In the genomic region with DNA sequence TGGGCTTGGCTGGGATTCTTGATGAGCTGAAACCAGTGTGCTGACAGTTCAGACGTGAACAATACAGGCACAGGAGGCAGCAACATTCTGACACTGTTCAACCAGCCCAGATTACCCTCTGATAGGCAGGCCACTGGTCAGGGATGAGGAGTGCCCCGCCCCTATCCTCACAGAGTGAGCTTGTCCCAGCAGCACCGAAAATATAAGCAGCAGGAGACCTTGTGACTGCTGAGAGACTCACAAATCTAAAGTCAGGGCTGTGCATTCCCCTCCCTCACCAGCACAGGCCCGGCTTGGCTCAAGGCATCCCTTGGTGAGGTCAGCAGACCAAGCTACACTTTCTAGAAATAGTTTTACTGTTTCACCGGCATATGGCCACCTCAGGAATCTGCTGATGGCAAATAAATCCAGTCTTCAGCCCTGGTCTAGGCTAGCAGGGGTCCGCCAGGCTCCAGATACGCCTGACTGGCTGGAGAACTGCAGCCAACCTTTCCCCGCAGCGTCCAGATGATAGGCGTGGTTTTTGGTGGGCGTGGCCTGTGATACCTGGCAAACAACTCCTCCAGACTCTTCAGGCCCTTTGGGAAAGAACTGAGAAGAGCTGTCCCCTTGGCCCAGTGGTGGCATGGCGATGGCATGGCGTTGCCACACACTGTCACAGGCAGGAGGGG, we compare ENCODE assay signal across 10 mouse cellular contexts.
A peak's percentile ranks its signal among the peaks of the same experiment; 100 is the strongest.
DNase-seq lines count a peak whose midpoint lies in the region; ATAC-seq and TF ChIP-seq lines count a peak whose summit lies in the region.
"Had no signal": no experiment of that assay in that cellular context is flagged by ENCODE, and none has a peak within 500 bp of the region (broad histone marks: within the 10 kb centered on the region; RNA-seq: fewer than 3 reads in every experiment).

No protein-coding gene starts in this region.

- H3K27ac ChIP-seq in heart, embryonic 16.5 days (ENCODE audit: low read length): peak overlapping the region; percentile 54
- H3K27ac ChIP-seq in embryonic facial prominence, embryonic 10.5 days (replicated peaks): no peak overlapping the region
- H3K27ac ChIP-seq in kidney, postnatal 0 days: peak overlapping the region; percentile 70; the same call in 1 of the 2 replicates
- no peak overlapping the region for H3K27ac ChIP-seq in neural tube, embryonic 15.5 days (replicated peaks)

- no peak for TF ChIP-seq CTCF in kidney, postnatal 0 days (IDR thresholded peaks at IDR 0.05; ENCODE audit: low read depth)

- 15% methylated on average over 13 of the region's 13 CpGs for WGBS in heart, embryonic 16.5 days
- 9% methylated on average over 13 of the region's 13 CpGs for WGBS in embryonic facial prominence, embryonic 10.5 days
- 15% methylated on average over 13 of the region's 13 CpGs for WGBS in kidney, postnatal 0 days
- WGBS in neural tube, embryonic 15.5 days: 20% methylated on average over 13 of the region's 13 CpGs

- no peak overlapping the region for H3K4me2 ChIP-seq in heart, embryonic 16.5 days (ENCODE audit: low read depth, low read length)
- peak overlapping the region; percentile 18; the same call in 1 of the 2 replicates for H3K4me2 ChIP-seq in kidney, postnatal 0 days (ENCODE audit: low read length)
- H3K4me2 ChIP-seq in neural tube, embryonic 15.5 days: no peak overlapping the region

- no peaks in the 10 kb centered on the region for H3K27me3 ChIP-seq in heart, embryonic 16.5 days (ENCODE audit: control insufficient read depth, insufficient read depth, low read length)
- peaks cover 12% of the 10 kb centered on the region; the same call in 1 of the 2 replicates for H3K27me3 ChIP-seq in embryonic facial prominence, embryonic 10.5 days (replicated peaks; ENCODE audit: low read depth, poor library complexity, severe bottlenecking)
- no peaks in the 10 kb centered on the region for H3K27me3 ChIP-seq in kidney, postnatal 0 days (ENCODE audit: insufficient read depth, low read length)
- no peaks in the 10 kb centered on the region for H3K27me3 ChIP-seq in neural tube, embryonic 15.5 days (replicated peaks)

- H3K9me3 ChIP-seq in heart, embryonic 16.5 days (replicated peaks; ENCODE audit: control insufficient read depth, low read length): no peaks in the 10 kb centered on the region
- no peaks in the 10 kb centered on the region for H3K9me3 ChIP-seq in embryonic facial prominence, embryonic 10.5 days
- H3K9me3 ChIP-seq in kidney, postnatal 0 days (replicated peaks; ENCODE audit: low read length): no peaks in the 10 kb centered on the region
- H3K9me3 ChIP-seq in neural tube, embryonic 15.5 days (replicated peaks): no peaks in the 10 kb centered on the region

- DNase-seq in heart, adult 8-10 months (ENCODE audit: low spot score): no peak
- DNase-seq in embryonic facial prominence, embryonic 10.5 days (ENCODE audit: low spot score): peak; percentile 40
- DNase-seq in kidney, postnatal 0 days (ENCODE audit: low spot score): peak; percentile 55
- no peak for DNase-seq in adipocyte (ENCODE audit: low spot score)
- no peak for DNase-seq in adrenal gland, postnatal 10 days
- DNase-seq in left cerebral cortex, adult 11 months (ENCODE audit: low spot score): no peak
- DNase-seq: heart, postnatal 4 days; right cerebral cortex, postnatal 14 days had no signal

- H3K36me3 ChIP-seq in heart, embryonic 16.5 days (ENCODE audit: control insufficient read depth, insufficient read depth): no peaks in the 10 kb centered on the region
- no peaks in the 10 kb centered on the region for H3K36me3 ChIP-seq in embryonic facial prominence, embryonic 10.5 days (replicated peaks)
- no peaks in the 10 kb centered on the region for H3K36me3 ChIP-seq in kidney, postnatal 0 days (ENCODE audit: insufficient read depth, low read length)
- H3K36me3 ChIP-seq in neural tube, embryonic 15.5 days: no peaks in the 10 kb centered on the region

- H3K9ac ChIP-seq in heart, embryonic 16.5 days (ENCODE audit: low read length): no peak overlapping the region
- no peak overlapping the region for H3K9ac ChIP-seq in kidney, postnatal 0 days (ENCODE audit: low read depth, low read length)
- H3K9ac ChIP-seq in neural tube, embryonic 15.5 days (replicated peaks): no peak overlapping the region

- ATAC-seq in heart, embryonic 16.5 days (replicated peaks; ENCODE audit: extremely low read depth, insufficient read depth, low FRiP score): peak; percentile 49
- peak; percentile 87 for ATAC-seq in kidney, postnatal 0 days (replicated peaks; ENCODE audit: low FRiP score, low read depth)
- peak; percentile 19; the same call in 1 of the 2 replicates for ATAC-seq in neural tube, embryonic 15.5 days (ENCODE audit: low FRiP score)

- H3K4me3 ChIP-seq in heart, embryonic 16.5 days (ENCODE audit: low read length): no peak overlapping the region
- 0 out of 2 replicates have a peak overlapping the region, but pooled peaks have one; percentile 3 for H3K4me3 ChIP-seq in embryonic facial prominence, embryonic 10.5 days
- H3K4me3 ChIP-seq in kidney, postnatal 0 days (replicated peaks; ENCODE audit: low read depth, low read length): no peak overlapping the region
- no peak overlapping the region for H3K4me3 ChIP-seq in neural tube, embryonic 15.5 days (replicated peaks)

- peaks cover 18% of the 10 kb centered on the region for H3K4me1 ChIP-seq in heart, embryonic 16.5 days (ENCODE audit: control insufficient read depth, insufficient read depth, low read length)
- peaks cover 37% of the 10 kb centered on the region for H3K4me1 ChIP-seq in embryonic facial prominence, embryonic 10.5 days
- H3K4me1 ChIP-seq in kidney, postnatal 0 days (replicated peaks; ENCODE audit: insufficient read depth, low read length): peaks cover 7% of the 10 kb centered on the region; the same call in 1 of the 2 replicates
- H3K4me1 ChIP-seq in neural tube, embryonic 15.5 days: peaks cover 18% of the 10 kb centered on the region

Comparison
In these comparisons a context has a peak if more than half of its experiments do, and no peak if none do; other contexts are left out.
1. ATAC-seq: peak in every context shown above with its lines; median percentile 87 in kidney, postnatal 0 days; 49 in heart, embryonic 16.5 days; 19 in neural tube, embryonic 15.5 days.
2. H3K27ac ChIP-seq: peak in heart, embryonic 16.5 days (single experiment) and kidney, postnatal 0 days (single experiment); none in embryonic facial prominence, embryonic 10.5 days (single experiment) and neural tube, embryonic 15.5 days (single experiment).
3. DNase-seq: peak in embryonic facial prominence, embryonic 10.5 days (single experiment) and kidney, postnatal 0 days (single experiment); none in heart, adult 8-10 months (single experiment), adipocyte (single experiment), adrenal gland, postnatal 10 days (single experiment) and left cerebral cortex, adult 11 months (single experiment).